Mouse (Mus musculus) CD4-positive, CD25-positive, alpha-beta regulatory T cell, adult 2 months (primary cell): ENCODE measurements at regions not wholly inside any gene's neighbourhood (a gene's known extent, or its start where the extent isn't known, plus 50 kb on each side); places are given as distances from the start of the nearest gene placed in this dataset.

Source experiments
- DNase-seq: peaks from one replicate; pipeline ENCODE4 v3.0.0-alpha.2; 2012; ENCODE audit warnings: low read depth, low spot score

DNA sequence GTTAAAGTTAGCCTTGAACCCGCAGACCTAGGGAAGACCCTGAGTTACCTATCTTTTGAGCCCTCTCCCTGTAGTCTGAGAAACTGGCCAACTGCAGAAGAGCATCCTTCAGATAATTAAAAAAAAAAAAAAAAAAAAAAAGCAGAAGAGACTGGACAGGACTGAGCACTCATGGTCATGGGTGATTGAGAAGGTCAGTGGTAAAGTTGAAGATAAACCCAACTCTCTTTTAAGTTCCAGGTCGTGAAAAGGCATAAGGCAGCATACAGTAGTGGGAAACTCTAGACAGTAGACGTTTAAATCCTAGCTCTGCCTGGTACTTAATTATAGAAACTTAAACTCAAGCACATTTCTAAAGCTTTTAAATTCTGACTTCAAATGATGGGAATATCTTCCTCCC, 84.6 kb upstream of the Rreb1 start:
- no peak for DNase-seq

DNA sequence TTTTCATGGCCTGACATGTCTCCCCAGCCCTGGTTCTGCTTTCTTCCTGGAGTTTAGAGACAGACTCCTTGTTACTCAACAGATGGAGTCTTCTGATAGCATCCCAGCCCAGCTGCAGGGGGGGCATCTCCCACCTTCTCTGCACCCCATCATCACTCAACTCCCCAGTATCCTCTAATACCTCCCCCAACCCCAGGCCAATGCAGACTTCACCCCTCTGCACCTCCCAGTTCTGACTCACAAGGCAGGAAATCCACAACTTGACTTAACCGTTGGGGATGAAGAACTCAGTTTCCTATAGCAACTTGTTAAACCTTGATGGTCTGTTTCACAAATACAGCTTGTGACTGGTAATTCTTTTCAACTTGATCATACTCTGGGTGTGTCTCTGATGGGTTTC, 73.7 kb upstream of the Rreb1 start:
- no peak for DNase-seq

DNA sequence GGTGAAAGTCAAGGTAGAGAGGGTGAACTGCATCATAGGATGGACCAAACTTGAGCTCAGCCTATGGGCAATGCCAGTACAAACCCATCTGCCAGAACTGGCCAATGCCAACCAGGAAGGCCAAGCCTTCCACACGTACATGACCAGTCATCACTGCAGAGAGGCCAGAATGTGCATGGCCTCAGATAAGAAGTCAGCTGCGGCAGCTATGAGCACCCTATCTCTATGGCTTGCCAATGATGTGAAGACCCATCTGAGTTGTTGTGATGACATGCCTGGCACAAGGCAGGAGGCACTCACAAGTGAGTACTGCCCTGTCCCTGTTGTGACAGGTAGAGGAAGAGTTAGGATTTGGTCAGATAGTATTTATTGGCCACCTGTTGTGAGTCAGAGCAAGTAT, 72.7 kb upstream of the Rreb1 start:
- DNase-seq, result no peak

- DNase-seq, result no peak
Measured at GRCm38 (mm10) chr13:37710913-37711312, 67.3 kb upstream of the Rreb1 start.

- DNase-seq, result no peak
Measured at GRCm38 (mm10) chr13:37712908-37713496, 65.2 kb upstream of the Rreb1 start.

DNA sequence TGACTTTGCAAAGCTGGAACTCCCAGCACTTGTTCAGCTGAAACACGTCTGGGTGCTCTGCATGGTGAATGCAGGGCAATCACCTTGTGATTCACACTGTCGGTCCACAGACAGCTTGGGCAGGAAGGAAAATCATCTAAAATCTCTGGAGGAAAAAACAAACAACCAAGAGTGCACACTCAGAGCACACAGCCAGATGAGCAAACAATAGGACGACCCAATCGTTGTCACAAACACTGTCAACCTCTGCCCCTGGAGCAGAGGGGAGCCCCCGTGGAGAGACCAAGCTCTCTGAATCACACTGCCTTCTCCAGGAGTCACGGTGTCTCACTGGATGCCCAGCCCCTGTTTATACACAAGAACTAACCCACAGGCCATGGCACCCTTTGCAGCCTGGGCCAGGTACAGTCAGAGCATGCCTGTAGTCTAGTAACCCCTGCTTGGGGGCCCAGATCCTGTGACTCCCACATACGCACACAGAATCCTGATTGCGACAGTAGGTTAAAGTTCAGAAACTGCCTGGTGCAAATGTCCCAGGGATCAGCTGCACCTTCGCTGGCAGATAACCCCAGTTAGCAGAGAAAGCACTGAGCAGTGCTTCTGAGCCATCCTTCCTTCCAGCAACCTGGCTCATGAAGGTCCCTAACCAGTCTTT, 63.0 kb upstream of the Rreb1 start:
- DNase-seq, result no peak

GRCm38 (mm10) chr13:37715770-37716693, 62.2 kb upstream of the Rreb1 start:
- DNase-seq, result no peak

DNA sequence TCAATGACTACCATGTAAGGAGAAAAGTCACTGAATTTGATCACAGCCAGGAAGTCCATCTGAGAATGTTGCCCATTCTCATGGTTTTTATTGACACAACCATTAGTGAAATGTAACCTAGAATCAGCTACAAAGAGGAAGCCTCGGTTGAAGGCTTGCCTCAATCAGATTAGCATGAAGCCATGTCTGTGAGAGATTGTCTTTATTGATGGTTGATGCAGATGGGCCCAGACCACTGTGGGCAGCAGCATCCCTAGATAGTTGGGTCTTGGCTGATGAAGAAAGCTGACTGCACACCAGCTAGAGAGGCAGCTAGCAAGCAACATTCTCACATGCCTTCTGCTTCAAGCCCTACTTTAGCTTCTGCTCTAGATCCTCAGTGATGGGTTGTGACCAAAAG, 60.4 kb upstream of the Rreb1 start:
- DNase-seq, result no peak

DNA sequence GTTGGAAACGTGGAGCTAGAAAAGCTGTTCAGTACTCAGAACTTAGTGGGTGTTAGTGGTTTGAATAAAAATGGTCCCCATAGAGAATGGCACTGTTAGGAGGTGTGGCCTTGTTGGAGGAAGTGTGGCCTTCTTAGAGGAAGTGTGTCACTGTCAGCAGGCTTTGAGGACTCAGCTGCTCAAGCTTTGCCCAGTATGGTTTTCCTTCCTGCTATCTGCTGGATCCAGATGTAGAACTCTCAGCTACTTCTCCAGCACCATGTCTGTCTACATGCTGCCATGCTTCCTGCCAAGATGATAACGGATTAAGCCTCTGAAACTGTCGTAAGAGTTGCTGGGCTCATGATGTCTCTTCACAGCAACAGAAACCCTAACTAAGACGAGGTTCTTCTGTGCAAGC, 59.8 kb upstream of the Rreb1 start:
- no peak for DNase-seq
